Mouse (Mus musculus): ENCODE measurements at regions not wholly inside any gene's neighbourhood (a gene's known extent, or its start where the extent isn't known, plus 50 kb on each side); places are given as distances from the start of the nearest gene placed in this dataset.

GRCm38 (mm10) chr6:81173018-81173417, 750.5 kb upstream of the Gcfc2 start:
- DNase-seq: no peak

GRCm38 (mm10) chr6:81190218-81190617, 733.3 kb upstream of the Gcfc2 start:
- DNase-seq: no peak

GRCm38 (mm10) chr6:81210521-81210920, 712.9 kb upstream of the Gcfc2 start:
- no peak for DNase-seq

- DNase-seq: no peak
Measured at GRCm38 (mm10) chr6:81230747-81231146, 692.7 kb upstream of the Gcfc2 start.

GRCm38 (mm10) chr6:81259878-81260277, 663.6 kb upstream of the Gcfc2 start:
- DNase-seq: peak; percentile 11
